Mouse (Mus musculus): Measurements from ENCODE around the gene Npm3.

The Npm3 gene

DNA sequence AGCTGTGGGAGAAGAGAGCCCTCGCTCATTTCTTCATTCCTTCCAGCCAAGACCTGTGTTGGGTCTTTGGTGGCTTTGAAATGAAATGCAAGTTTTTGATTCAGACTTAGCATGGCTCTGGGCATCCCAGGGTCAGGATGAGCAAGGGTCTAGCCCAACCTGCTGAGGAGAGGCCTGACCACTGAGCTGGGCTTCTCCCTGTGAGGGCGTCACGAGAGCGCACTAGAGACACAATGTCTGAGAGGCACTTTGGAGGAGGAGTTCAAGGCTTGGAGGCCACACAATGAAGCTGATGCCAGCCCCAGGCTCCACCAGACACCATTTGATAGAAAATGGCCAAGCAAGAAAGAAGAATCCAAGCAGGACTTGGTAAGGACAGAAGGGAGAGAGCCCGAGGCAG, 15.2 kb downstream of the Npm3 start:
- no peak for DNase-seq (ENCODE audit: low spot score in 2 of 2)

DNA sequence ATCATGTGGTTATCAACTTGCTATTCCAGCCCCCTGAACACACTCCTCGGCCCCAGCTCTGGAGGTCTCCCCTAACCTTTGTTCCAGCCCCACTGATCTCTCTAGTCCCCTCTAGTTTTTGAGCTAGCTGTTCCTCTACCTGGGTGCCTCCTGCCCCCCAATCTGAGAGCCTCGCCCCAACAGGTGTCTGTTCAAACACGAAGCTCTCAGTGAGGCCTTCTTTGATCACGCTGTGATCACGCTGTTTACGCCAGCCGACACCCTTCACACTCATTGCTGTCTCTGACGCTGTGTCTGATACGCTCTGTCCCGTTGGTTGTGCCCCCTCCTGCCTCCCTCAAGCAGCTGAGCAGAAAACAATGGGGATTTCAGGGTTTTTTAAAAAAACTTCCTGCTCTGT, 15.8 kb downstream of the Npm3 start:
- DNase-seq (ENCODE audit: low spot score in 2 of 2), result no peak

DNA sequence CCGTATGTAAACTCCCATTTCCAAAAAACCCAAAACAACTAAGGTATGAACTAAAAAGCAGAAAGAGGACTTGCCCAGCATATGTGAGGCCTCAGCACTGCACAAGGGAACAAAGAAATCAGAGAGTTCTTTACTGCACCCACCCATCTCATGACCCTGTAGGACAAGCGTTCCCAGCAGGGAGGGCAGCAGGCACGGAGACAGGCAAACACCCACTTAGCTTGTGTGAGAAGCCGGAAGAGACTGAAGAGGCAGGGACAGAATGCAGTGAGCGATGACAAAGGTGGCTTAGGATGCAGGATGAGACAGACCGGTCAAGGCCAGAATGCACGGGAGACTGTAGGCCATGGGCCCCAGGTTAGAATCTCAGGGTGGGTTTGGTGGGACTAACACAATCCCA, 17.7 kb downstream of the Npm3 start:
- no peak for DNase-seq (ENCODE audit: low spot score in 2 of 2)

DNA sequence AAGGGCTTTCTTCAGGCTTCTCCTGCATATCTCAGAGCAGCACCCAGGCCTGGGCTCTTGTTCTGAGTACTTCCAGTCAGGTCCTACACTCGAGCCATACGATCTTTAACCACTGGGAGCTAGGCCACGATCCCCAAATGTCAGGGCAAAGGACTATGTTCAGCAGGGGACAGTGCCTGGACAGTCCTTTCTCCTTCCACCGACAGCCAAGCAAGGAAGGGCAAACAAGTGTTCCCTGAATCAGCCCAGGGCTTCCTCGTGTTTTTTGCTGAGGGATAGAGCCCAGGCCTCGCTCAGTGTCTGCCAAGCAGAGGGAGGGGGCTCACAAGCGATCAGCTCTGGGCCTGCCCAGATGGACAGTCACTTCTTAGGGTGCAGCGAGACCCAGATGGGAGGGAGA, 19.3 kb downstream of the Npm3 start:
- DNase-seq (ENCODE audit: low spot score in 2 of 2), result no peak

DNA sequence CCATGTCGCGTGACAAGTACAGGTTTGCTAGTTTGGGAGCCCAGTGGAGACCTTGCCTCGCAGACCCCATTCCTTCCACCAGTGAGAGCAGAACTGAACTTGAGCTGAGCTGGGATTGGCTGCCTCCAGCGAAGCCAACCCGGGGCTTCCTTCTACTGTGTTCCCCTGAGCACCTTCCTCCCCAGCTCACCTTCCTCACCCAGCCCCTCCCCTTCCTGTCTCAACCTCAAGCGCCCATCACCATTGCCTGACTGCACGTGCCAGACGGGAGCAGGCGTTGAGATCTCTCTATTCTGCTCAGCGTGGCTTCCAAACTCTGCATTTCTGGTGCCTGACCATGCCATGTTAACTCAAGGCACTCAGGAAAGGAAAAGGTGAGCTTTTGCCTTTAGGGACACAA, 22.2 kb downstream of the Npm3 start:
- no peak for DNase-seq (ENCODE audit: low spot score in 2 of 2)

DNA sequence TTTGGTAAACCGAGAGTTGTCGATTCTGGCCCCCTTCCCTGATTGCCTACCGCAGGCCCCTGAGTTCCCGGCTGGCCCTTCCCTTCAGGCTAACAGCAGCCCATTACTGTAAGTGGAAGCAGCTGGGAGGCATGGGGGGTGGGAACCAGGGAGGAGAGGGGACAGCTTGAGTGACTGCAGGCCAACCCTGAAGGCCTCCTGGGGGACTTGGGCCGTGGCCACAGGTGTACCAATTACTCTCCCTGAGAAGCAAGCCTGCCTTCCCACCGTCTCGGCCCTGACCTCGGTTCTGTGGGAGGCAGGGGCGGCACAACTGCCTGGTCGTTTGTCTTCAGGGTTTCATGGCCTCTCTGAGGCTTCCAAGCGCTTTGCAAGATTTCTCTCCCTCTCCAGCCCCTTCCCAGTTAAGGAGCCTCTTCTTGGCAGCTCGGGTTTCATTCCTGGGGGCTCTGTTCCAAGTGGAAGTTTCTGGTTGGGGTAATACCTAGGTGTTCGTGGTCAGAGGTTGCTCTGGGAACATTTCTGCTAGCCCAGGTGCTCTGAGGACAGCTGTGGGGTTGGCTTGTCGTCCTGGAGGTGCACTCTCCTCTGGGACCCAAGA, 23.6 kb downstream of the Npm3 start:
- no peak for DNase-seq (ENCODE audit: low spot score in 2 of 2)

DNA sequence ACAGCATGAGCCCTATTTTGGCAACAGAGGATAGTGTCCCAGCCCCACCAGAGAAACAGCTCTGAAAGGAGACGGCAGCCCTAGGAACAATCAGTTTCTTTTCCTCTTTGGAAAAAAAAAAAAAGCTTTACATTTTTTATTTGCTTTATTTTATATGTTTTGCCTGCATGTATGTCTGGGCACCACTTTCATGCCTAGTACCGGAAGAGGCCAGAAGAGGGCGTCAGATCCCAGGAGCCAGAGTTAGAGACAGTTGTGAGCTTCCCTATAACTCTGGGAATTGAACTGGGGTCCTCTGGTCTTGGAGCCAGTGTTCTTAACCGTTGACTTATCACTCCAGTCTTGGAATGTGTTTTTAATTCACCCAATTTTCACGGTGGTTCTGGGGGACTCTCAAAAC, 27.2 kb downstream of the Npm3 start:
- DNase-seq (ENCODE audit: low spot score in 2 of 2), result no peak

DNA sequence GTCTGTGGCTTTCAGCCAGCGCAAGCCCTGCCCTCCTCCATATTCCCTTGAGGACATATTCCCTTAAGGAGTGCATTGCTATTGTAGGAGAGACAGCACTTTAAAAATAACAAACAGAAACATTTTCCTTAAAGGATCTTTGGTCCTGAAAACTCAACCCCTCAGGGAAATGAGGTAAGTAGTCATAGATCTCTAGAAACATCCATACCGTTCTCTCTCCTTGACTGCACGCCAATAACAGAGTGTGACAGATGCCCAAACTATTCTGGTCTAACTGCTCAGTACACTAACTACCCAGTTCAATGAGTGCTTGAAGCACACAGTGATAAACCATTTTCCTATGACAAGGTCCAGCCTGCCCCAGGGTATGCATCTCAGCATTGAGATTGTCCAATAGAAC, 31.1 kb downstream of the Npm3 start:
- no peak for DNase-seq (ENCODE audit: low spot score in 2 of 2)

DNA sequence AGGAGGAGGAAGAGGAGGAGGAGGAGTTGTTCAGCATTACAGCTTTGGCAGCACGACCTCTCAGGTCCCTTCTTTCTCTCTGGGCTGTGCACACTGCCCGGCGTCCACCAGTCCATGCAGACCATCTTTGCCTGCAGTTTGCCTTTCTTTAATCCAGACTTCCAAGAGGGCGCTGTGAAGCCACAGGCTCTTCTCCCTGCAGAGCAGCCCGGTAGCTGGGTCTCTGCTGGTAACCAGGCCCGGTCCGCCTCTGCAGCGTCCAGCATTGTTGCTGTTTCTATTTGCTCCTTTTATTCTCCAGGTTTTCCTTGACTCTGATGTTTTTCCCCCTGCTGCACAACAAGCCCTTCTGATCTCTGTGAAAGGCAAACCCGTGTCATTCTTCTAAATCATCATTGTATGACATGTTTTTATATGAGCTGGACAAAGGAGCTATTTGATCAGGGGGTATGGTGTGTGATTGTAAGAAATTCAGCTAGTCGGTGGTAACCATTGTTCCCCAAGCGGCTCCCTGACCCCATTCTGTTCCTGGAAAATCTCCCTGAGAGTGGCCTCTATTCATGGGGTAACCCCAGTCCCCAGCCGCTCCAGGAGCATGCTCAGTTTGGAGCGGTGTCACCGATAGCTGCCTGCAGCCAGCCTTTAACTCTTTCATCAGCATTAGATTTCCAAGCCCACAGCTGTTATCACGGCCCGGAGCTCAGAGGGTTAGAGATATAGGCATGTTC, 31.7 kb downstream of the Npm3 start:
- peak; percentile 35 to 49 for DNase-seq (ENCODE audit: low spot score in 2 of 2)

DNA sequence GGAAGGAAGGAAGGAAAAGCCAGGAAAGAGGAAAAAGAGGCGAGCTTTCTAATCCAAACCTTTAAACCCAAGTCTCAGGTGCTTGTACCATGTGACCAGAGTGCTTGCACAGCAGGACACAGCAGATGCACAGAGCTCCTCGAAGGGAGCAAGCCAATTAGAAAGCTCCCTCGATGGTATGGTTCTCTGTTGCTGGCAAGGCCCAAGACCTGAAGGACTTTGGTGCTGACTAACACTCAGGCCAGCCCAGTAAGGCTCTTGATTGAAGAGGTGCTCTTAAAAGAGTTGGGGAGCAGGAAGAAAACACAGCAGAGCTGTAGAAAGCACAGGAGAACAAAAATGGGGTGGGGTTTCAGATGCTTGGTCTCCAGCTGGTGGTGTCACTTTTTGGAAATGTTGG, 40.7 kb downstream of the Npm3 start:
- DNase-seq (ENCODE audit: low spot score in 2 of 2), result no peak
